Mouse (Mus musculus) lung, adult 2 months (tissue): Measurements from ENCODE around the gene Dazl. TPM values are rescaled to one million over a fixed set of nuclear protein-coding genes. Genes with fewer than 3 reads are reported as not detected.

ENCODE experiments used
- DNase-seq: peaks from one replicate; pipeline ENCODE4 v3.0.0; 2022
- H3K4me1 ChIP-seq: fragments of 200-500 bp; 2 replicates; pipeline ENCODE4 v1.6.1; 2011; ENCODE audit warnings: low read length; ENCODE audit not compliant: control insufficient read depth, insufficient read depth
- H3K4me3 ChIP-seq: fragments of 200-500 bp; replicated peaks from 2 replicates; pipeline ENCODE3; 2011; ENCODE audit warnings: low read depth, mild to moderate bottlenecking, control low read depth, low read length; ENCODE audit errors: extremely low read depth
- CTCF ChIP-seq: fragments of 200-500 bp; IDR thresholded peaks from 2 replicates; pipeline ENCODE4 v1.5.1; 2011; ENCODE audit warnings: mild to moderate bottlenecking, low read length, control low read depth; ENCODE audit not compliant: insufficient read depth
- POLR2A ChIP-seq: fragments of 200-500 bp; IDR thresholded peaks from 2 replicates; pipeline ENCODE4 v1.6.1; 2011; ENCODE audit warnings: low read depth, mild to moderate bottlenecking, control low read depth, low read length, borderline replicate concordance; ENCODE audit errors: extremely low read depth
- WGBS: fragments of 180-500 bp; shearing (Covaris S2); methylation state at CpG from one replicate; pipeline ENCODE4 v1.1.7; 2018; 5-methylcytosine and 5-hydroxymethylcytosine counted together
- polyA plus RNA-seq: library from polyadenylated mRNA; depleted of rRNA; stranded (reverse); fragments of >200 nt; gene quantifications from 2 replicates; pipeline ENCODE4 v1.2.3, GENCODE M21; 2012; rRNA removed

Dazl gene
- polyA plus RNA-seq, 1 experiment, result not detected

GRCm38 (mm10) chr17:50236702-50237435 lies 56.6 kb downstream of the Dazl start:
- no peak for DNase-seq
- Histone ChIP-seq H3K4me3 (no peak overlapping the region), H3K4me1 (no peaks in the 10 kb centered on the region)
- TF ChIP-seq CTCF (no peak), POLR2A (no peak)
- 53% methylated on average over 9 of the region's 9 CpGs for WGBS

GRCm38 (mm10) chr17:50235943-50236701 lies 57.3 kb downstream of the Dazl start:
- TF ChIP-seq CTCF, result no peak
- TF ChIP-seq POLR2A, result no peak
- H3K4me1 ChIP-seq, result no peaks in the 10 kb centered on the region
- no peak for DNase-seq
- 79% methylated on average over 13 of the region's 13 CpGs for WGBS
- no peak overlapping the region for H3K4me3 ChIP-seq

GRCm38 (mm10) chr17:50233956-50234355 lies 59.5 kb downstream of the Dazl start:
- whole genome bisulfite sequencing, result 90% methylated on average over 5 of the region's 5 CpGs
- Histone ChIP-seq H3K4me1 (no peaks in the 10 kb centered on the region), H3K4me3 (no peak overlapping the region)
- no peak for DNase-seq
- TF ChIP-seq CTCF (no peak), POLR2A (no peak)

- no peaks in the 10 kb centered on the region for H3K4me1 ChIP-seq
- no peak for DNase-seq
- 75% methylated on average over 11 of the region's 11 CpGs for WGBS
- H3K4me3 ChIP-seq, result no peak overlapping the region
- TF ChIP-seq CTCF, result no peak
- no peak for TF ChIP-seq POLR2A
Observed at GRCm38 (mm10) chr17:50232821-50233220, 60.6 kb downstream of the Dazl start.

- TF ChIP-seq CTCF, result no peak
- TF ChIP-seq POLR2A, result no peak
- DNase-seq, result no peak
- Histone ChIP-seq H3K4me1 (no peaks in the 10 kb centered on the region), H3K4me3 (no peak overlapping the region)
- WGBS, result 91% methylated on average over 8 of the region's 8 CpGs
Observed at GRCm38 (mm10) chr17:50231206-50231605, 62.2 kb downstream of the Dazl start.

GRCm38 (mm10) chr17:50229534-50229933 lies 63.9 kb downstream of the Dazl start:
- 57% methylated on average over 4 of the region's 4 CpGs for WGBS

More at GRCm38 (mm10) chr17:50229534-50229933, 63.9 kb downstream of the Dazl start:
- TF ChIP-seq POLR2A, result no peak
- no peak for TF ChIP-seq CTCF
- Histone ChIP-seq H3K4me3 (no peak overlapping the region), H3K4me1 (no peaks in the 10 kb centered on the region)
- DNase-seq, result no peak

Other genes with a start within 250 kb of the Dazl start
- gene Rftn1, start 103.0 kb downstream of the Dazl start, polyA plus RNA-seq, result 32.4 and 49.5 TPM in 2 replicates
- gene Plcl2, start 215.8 kb upstream of the Dazl start, polyA plus RNA-seq, result 2.0 and 3.0 TPM in 2 replicates